Mouse (Mus musculus): ENCODE results near the gene Cox14.

DNA sequence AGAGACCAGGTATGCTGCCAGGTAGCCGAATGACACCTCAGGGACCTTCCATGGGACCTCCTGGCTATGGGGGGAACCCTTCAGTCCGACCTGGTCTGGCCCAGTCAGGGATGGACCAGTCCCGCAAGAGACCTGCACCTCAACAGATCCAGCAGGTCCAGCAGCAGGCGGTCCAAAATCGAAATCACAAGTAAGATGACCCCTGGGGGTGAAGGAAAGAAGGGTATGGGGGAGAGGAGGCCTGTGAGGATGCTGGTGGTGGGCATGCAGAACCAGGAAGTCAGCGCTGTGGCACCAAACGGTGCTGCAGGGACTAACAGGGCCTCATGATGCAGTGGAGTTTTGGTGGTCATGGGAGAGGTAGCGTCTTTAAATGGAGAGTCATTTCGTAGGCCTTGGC is 22.3 kb upstream of the Cox14 start:
- no peak for TF ChIP-seq CTCF (IDR thresholded peaks at IDR 0.05)
- no peak for TF ChIP-seq POLR2A (IDR thresholded peaks at IDR 0.05; ENCODE audit: insufficient read depth, low read depth, low read length)

Data from heart, adult 2 months (tissue).